Mouse (Mus musculus) embryonic fibroblast, embryonic 13.5 days (primary cell): ENCODE measurements around the gene Exoc7. TPM values are rescaled to one million over a fixed set of nuclear protein-coding genes. Genes with fewer than 3 reads are reported as not detected.
"Not testable (repeated sequence)": the region's sequence is repeated elsewhere in the genome, so short reads cannot be mapped to it uniquely, and the experiment has no call there.

Experiments
- H3K27ac ChIP-seq: 2 replicates; pipeline ENCODE4 v1.5.1; 2012; ENCODE audit warnings: low read length, control low read depth, inconsistent platforms; ENCODE audit not compliant: insufficient read depth
- H3K4me1 ChIP-seq: 2 replicates; pipeline ENCODE4 v1.6.1; 2011; ENCODE audit warnings: low read length; ENCODE audit not compliant: control insufficient read depth, insufficient read depth
- H3K4me3 ChIP-seq: 2 replicates; pipeline ENCODE4 v1.5.1; 2011; ENCODE audit warnings: mild to moderate bottlenecking, control low read depth, low read length; ENCODE audit not compliant: insufficient read depth
- CTCF ChIP-seq: IDR thresholded peaks from 2 replicates; pipeline ENCODE4 v1.5.1; 2011; ENCODE audit warnings: mild to moderate bottlenecking, control low read depth, low read length, moderate library complexity, borderline replicate concordance; ENCODE audit not compliant: insufficient read depth
- POLR2A ChIP-seq: IDR thresholded peaks from 2 replicates; pipeline ENCODE4 v1.6.1; 2011; ENCODE audit warnings: low read depth, mild to moderate bottlenecking, control low read depth, low read length, moderate library complexity
- polyA plus RNA-seq: library from polyadenylated mRNA; stranded (reverse); fragments of >200 nt; gene quantifications from 2 replicates; pipeline ENCODE4 v1.2.4, GENCODE M21; 2011; ENCODE audit warnings: low read depth; ENCODE audit not compliant: missing spikeins, insufficient read length

Gene Exoc7
- polyA plus RNA-seq, 1 experiment: 60.1 TPM

GRCm38 (mm10) chr11:116282089-116282488, 24.9 kb downstream of the Exoc7 start:
- Histone ChIP-seq H3K4me1 (no peaks in the 10 kb centered on the region), H3K27ac (no peak overlapping the region), H3K4me3 (no peak overlapping the region)
- no peak for TF ChIP-seq CTCF

GRCm38 (mm10) chr11:116281671-116282070, 25.4 kb downstream of the Exoc7 start:
- TF ChIP-seq POLR2A (no peak), CTCF (no peak)
- Histone ChIP-seq H3K4me1 (no peaks in the 10 kb centered on the region), H3K4me3 (no peak overlapping the region), H3K27ac (no peak overlapping the region)

GRCm38 (mm10) chr11:116280751-116281663, 26.0 kb downstream of the Exoc7 start, which contains the start of gene Galr2:
Gene Galr2 (plus strand): TSS chr11:116280939.
- TF ChIP-seq POLR2A: no peak
- no peak for TF ChIP-seq CTCF
- H3K4me3 ChIP-seq: no peak within 1 kb of the TSS
- no peak within 1 kb of the TSS for H3K27ac ChIP-seq
- no peaks in the 10 kb centered on the region for H3K4me1 ChIP-seq

GRCm38 (mm10) chr11:116277184-116277583, 29.8 kb downstream of the Exoc7 start:
- not testable (repeated sequence) for H3K27ac ChIP-seq, H3K4me1 ChIP-seq, H3K4me3 ChIP-seq

GRCm38 (mm10) chr11:116274045-116274666, 32.9 kb downstream of the Exoc7 start, which contains the start of gene Srp68:
Gene Srp68 (minus strand): TSS chr11:116274217.
- Histone ChIP-seq H3K4me3 (peak within 1 kb of the TSS; percentile 99), H3K27ac (peak within 1 kb of the TSS; percentile 76), H3K4me1 (peaks cover 7% of the 10 kb centered on the region; the same call in 1 of the 2 replicates)
- TF ChIP-seq CTCF (no peak), POLR2A (peak; percentile 95)

- Histone ChIP-seq H3K4me1 (peaks cover 7% of the 10 kb centered on the region; the same call in 1 of the 2 replicates), H3K4me3 (peak overlapping the region; percentile 99), H3K27ac (peak overlapping the region; percentile 9; the same call in 1 of the 2 replicates)
- TF ChIP-seq CTCF: no peak
- no peak for TF ChIP-seq POLR2A
Measured at GRCm38 (mm10) chr11:116273469-116274044, 33.5 kb downstream of the Exoc7 start.

GRCm38 (mm10) chr11:116272589-116273468, 34.2 kb downstream of the Exoc7 start:
- TF ChIP-seq CTCF (no peak), POLR2A (no peak)
- peak overlapping the region; percentile 99 for H3K4me3 ChIP-seq
- peaks cover 7% of the 10 kb centered on the region; the same call in 1 of the 2 replicates for H3K4me1 ChIP-seq
- H3K27ac ChIP-seq: no peak overlapping the region

GRCm38 (mm10) chr11:116269560-116269959, 37.5 kb downstream of the Exoc7 start:
- no peak overlapping the region for H3K4me3 ChIP-seq

GRCm38 (mm10) chr11:116268313-116268712, 38.7 kb downstream of the Exoc7 start:
- Histone ChIP-seq H3K4me3 (no peak overlapping the region), H3K4me1 (peaks cover 7% of the 10 kb centered on the region; the same call in 1 of the 2 replicates), H3K27ac (no peak overlapping the region)
- TF ChIP-seq CTCF (no peak), POLR2A (no peak)

More at GRCm38 (mm10) chr11:116269560-116269959, 37.5 kb downstream of the Exoc7 start:
- no peak overlapping the region for H3K27ac ChIP-seq
- TF ChIP-seq POLR2A: no peak
- TF ChIP-seq CTCF: no peak
- peaks cover 7% of the 10 kb centered on the region; the same call in 1 of the 2 replicates for H3K4me1 ChIP-seq
